Mouse (Mus musculus): ENCODE measurements at regions not wholly inside any gene's neighbourhood (a gene's known extent, or its start where the extent isn't known, plus 50 kb on each side); places are given as distances from the start of the nearest gene placed in this dataset.

DNA sequence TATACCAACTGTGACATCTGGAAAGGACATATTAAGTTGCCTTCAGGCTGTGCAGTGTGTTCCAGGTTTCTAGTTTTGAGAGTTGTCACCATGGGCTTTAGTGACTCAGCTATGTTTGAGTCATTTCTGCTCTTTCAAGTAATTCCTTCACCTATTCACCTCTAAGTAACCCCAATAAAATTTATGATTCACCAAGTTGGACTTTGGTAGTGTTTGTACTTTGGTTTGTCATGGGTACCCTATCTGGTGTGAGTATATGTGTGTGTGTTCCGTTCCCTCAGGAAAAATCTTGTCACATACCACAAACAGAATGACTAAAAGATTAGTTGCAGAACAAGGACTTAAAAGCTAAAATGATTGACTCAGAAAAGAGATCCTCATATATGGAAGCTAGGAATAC is 76.8 kb upstream of the Crbn start:
- whole genome bisulfite sequencing, result 93% methylated on average over 1 of the region's 1 CpGs
- no peak overlapping the region for H3K27ac ChIP-seq (replicated peaks; ENCODE audit: low read depth, low read length)
- H3K36me3 ChIP-seq (ENCODE audit: control insufficient read depth, insufficient read depth, low read length), result no peaks in the 10 kb centered on the region
- H3K4me3 ChIP-seq (replicated peaks; ENCODE audit: low read depth, low read length), result no peak overlapping the region
- DNase-seq, result no peak
- no peak overlapping the region for H3K9ac ChIP-seq (replicated peaks; ENCODE audit: low read length)
- H3K9me3 ChIP-seq (ENCODE audit: control insufficient read depth, low read length), result 0 out of 2 replicates have a peak, but pooled peaks cover 4% of the 10 kb centered on the region
- no peaks in the 10 kb centered on the region for H3K4me1 ChIP-seq (ENCODE audit: control insufficient read depth, insufficient read depth, low read length)
- H3K27me3 ChIP-seq (ENCODE audit: control insufficient read depth, insufficient read depth, low read length), result no peaks in the 10 kb centered on the region
- no peak overlapping the region for H3K4me2 ChIP-seq (ENCODE audit: low read length)
- no peak for ATAC-seq (ENCODE audit: low FRiP score, low TSS enrichment)

DNA sequence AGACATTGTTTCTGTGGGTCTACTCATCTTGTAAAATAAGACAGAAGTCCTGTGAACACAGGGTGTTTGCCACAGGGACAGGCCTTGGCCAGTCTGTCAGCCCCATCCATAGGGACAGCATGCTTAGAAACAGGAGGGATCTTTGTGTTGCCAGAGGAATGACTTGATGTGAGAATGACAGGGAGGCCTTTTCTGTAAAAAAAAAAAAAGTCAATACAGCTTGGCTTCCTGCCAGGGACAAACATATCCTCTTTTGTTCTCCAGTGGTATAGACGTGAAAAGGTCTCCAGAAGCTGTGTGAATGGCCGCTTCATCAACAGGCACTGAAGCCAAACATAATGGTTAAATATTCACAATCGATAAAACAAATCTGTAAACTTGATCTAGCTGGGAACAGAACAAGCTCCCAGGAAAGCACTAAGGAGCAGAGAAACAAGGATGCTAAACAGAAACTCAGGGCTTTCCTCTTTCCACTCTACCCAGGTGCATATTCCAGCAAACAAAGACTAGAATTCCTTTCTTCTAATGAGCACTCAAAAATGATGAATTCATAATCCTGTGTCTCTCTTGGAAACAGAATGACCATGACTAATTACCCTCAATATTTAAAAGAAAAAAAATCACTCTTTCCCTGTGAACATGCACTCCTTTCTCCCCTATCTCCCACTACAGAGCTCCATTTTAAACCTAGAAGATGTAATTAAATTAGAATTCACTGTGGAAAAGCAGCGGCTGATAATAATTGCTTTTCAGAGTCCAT is 92.2 kb upstream of the Crbn start:
- H3K4me1 ChIP-seq (ENCODE audit: control insufficient read depth, insufficient read depth, low read length), result peaks cover 12% of the 10 kb centered on the region; the same call in 1 of the 2 replicates
- no peaks in the 10 kb centered on the region for H3K27me3 ChIP-seq (ENCODE audit: control insufficient read depth, insufficient read depth, low read length)
- H3K9ac ChIP-seq (replicated peaks; ENCODE audit: low read length), result no peak overlapping the region
- 15% methylated on average over 4 of the region's 4 CpGs for WGBS
- peak; percentile 69 for DNase-seq
- ATAC-seq (ENCODE audit: low FRiP score, low TSS enrichment), result peak; percentile 61
- no peak overlapping the region for H3K4me2 ChIP-seq (ENCODE audit: low read length)
- H3K4me3 ChIP-seq (replicated peaks; ENCODE audit: low read depth, low read length), result no peak overlapping the region
- H3K9me3 ChIP-seq (ENCODE audit: control insufficient read depth, low read length), result no peaks in the 10 kb centered on the region
- H3K36me3 ChIP-seq (ENCODE audit: control insufficient read depth, insufficient read depth, low read length), result no peaks in the 10 kb centered on the region
- H3K27ac ChIP-seq (replicated peaks; ENCODE audit: low read depth, low read length), result peak overlapping the region; percentile 58

DNA sequence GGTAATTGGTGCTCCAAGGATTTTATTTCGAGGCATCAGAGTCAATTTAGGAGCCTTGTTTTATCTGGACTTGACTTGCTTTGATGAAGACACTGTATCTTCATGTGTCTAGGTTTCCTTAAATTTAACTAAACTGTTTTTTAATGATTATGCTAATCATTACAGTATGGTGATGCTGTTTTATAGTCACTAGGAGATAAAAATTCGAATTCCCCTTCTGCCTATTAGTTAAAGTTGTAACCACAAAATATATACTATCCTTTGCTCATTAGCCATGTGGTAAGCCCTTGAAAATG is 92.7 kb upstream of the Crbn start:
- no peak for ATAC-seq (ENCODE audit: low FRiP score, low TSS enrichment)
- H3K27ac ChIP-seq (replicated peaks; ENCODE audit: low read depth, low read length), result peak overlapping the region; percentile 58; the same call in 1 of the 2 replicates
- 39% methylated on average over 2 of the region's 2 CpGs for WGBS

DNA sequence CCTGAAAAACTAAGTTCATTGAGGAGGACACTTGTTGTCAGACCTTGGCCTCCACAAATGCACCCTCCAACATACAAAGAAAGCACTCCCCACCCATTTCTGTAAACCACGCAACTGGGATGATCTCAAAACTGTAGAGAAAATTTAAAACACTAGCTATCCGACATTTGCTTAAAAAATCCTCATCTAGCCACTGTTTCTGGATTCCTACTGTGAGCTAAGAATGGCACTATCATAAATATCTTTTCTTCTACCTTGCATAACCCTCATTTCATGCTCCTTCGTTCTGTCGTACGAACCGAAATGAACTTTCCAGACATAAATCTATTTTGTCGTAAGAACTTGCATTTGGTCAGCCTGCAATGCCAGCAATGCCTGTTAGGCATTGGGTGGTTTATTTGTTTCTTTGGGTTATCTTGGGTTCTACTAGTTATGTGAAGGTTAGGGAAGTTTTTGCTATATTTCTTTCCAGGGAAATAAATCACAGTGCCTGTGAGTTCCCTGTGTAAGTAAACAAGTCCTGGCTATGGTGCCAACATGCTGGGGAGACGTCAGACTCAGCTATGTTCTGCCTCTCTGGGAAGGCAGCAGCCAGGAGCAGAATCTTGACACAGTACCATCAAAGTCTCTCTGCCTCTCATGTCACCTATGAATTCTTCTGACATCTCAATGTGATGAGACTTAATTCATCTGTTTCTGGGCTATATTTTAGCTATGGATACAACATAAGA is 104.2 kb upstream of the Crbn start:
- no peak overlapping the region for H3K4me3 ChIP-seq (replicated peaks; ENCODE audit: low read depth, low read length)
- no peaks in the 10 kb centered on the region for H3K9me3 ChIP-seq (ENCODE audit: control insufficient read depth, low read length)
- H3K27me3 ChIP-seq (ENCODE audit: control insufficient read depth, insufficient read depth, low read length), result no peaks in the 10 kb centered on the region
- no peak overlapping the region for H3K4me2 ChIP-seq (ENCODE audit: low read length)
- no peaks in the 10 kb centered on the region for H3K36me3 ChIP-seq (ENCODE audit: control insufficient read depth, insufficient read depth, low read length)
- DNase-seq (no peak), ATAC-seq (ENCODE audit: low FRiP score, low TSS enrichment) (no peak)
- WGBS, result 95% methylated on average over 8 of the region's 8 CpGs
- H3K27ac ChIP-seq (replicated peaks; ENCODE audit: low read depth, low read length), result no peak overlapping the region
- H3K9ac ChIP-seq (replicated peaks; ENCODE audit: low read length), result no peak overlapping the region
- H3K4me1 ChIP-seq (ENCODE audit: control insufficient read depth, insufficient read depth, low read length), result no peaks in the 10 kb centered on the region

More for the DNA sequence above, 92.7 kb upstream of the Crbn start:
- H3K4me3 ChIP-seq (replicated peaks; ENCODE audit: low read depth, low read length), result no peak overlapping the region
- H3K9ac ChIP-seq (replicated peaks; ENCODE audit: low read length), result no peak overlapping the region
- DNase-seq, result no peak
- no peaks in the 10 kb centered on the region for H3K9me3 ChIP-seq (ENCODE audit: control insufficient read depth, low read length)
- peaks cover 12% of the 10 kb centered on the region; the same call in 1 of the 2 replicates for H3K4me1 ChIP-seq (ENCODE audit: control insufficient read depth, insufficient read depth, low read length)
- H3K27me3 ChIP-seq (ENCODE audit: control insufficient read depth, insufficient read depth, low read length), result no peaks in the 10 kb centered on the region
- no peaks in the 10 kb centered on the region for H3K36me3 ChIP-seq (ENCODE audit: control insufficient read depth, insufficient read depth, low read length)
- H3K4me2 ChIP-seq (ENCODE audit: low read length), result no peak overlapping the region

DNA sequence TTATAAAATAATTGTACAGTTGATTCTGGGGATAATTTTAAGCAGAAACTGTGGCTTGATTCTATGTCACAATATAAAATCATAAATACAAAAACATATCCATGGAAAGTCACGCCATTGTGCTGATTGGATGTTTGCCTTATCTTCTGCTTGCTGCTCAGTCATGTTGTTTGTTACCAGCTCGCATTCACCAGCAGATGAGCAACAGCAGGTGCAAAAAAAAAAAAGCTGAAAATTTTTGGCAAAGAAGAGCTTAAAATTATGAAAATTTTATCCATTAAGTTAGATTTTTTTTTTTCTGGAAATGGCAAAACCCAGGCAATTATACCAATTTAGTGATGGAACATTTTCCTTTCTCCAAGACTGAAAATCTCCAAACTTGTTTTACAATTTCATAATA is 115.2 kb upstream of the Crbn start:
- Histone ChIP-seq H3K4me1 (ENCODE audit: control insufficient read depth, insufficient read depth, low read length) (no peaks in the 10 kb centered on the region), H3K27me3 (ENCODE audit: control insufficient read depth, insufficient read depth, low read length) (no peaks in the 10 kb centered on the region), H3K9me3 (ENCODE audit: control insufficient read depth, low read length) (no peaks in the 10 kb centered on the region), H3K4me2 (ENCODE audit: low read length) (no peak overlapping the region), H3K27ac (replicated peaks; ENCODE audit: low read depth, low read length) (no peak overlapping the region), H3K4me3 (replicated peaks; ENCODE audit: low read depth, low read length) (no peak overlapping the region), H3K36me3 (ENCODE audit: control insufficient read depth, insufficient read depth, low read length) (no peaks in the 10 kb centered on the region), H3K9ac (replicated peaks; ENCODE audit: low read length) (no peak overlapping the region)
- no peak for ATAC-seq (ENCODE audit: low FRiP score, low TSS enrichment)
- 90% methylated on average over 2 of the region's 2 CpGs for WGBS
- DNase-seq, result no peak

DNA sequence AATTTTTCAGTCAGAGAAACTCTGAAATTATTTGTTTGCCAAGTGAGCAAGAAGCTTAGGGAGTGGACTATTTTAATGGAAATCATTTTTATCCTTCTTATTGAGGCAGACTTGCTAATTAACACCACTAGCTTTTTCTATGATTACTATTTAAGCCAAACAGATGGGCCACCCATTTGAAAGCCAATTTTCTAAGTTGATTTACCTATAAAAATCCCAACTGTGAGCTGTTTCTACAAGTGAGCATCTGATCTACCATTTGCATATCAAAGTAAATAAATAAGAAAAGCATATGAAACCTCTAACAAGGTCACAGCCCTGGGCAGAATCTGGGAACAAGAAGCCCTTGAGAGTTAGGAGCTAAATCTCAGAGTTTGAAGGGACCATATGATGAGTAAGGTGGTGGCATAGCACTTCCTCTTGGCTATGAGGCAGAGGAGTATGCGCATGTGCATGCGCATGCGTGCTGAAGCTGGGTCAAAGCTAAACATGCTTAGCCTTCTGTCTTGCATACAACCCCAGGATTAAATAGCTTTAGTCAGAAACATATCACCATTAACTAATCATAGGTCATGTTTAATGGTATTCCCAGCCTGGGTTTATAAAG is 116.9 kb upstream of the Crbn start:
- 97% methylated on average over 3 of the region's 3 CpGs for WGBS
- H3K9ac ChIP-seq (replicated peaks; ENCODE audit: low read length), result no peak overlapping the region
- H3K4me3 ChIP-seq (replicated peaks; ENCODE audit: low read depth, low read length), result no peak overlapping the region
- H3K4me1 ChIP-seq (ENCODE audit: control insufficient read depth, insufficient read depth, low read length), result no peaks in the 10 kb centered on the region
- no peaks in the 10 kb centered on the region for H3K36me3 ChIP-seq (ENCODE audit: control insufficient read depth, insufficient read depth, low read length)
- H3K9me3 ChIP-seq (ENCODE audit: control insufficient read depth, low read length), result no peaks in the 10 kb centered on the region
- no peak overlapping the region for H3K4me2 ChIP-seq (ENCODE audit: low read length)
- DNase-seq (no peak), ATAC-seq (ENCODE audit: low FRiP score, low TSS enrichment) (no peak)
- H3K27me3 ChIP-seq (ENCODE audit: control insufficient read depth, insufficient read depth, low read length), result no peaks in the 10 kb centered on the region
- no peak overlapping the region for H3K27ac ChIP-seq (replicated peaks; ENCODE audit: low read depth, low read length)

DNA sequence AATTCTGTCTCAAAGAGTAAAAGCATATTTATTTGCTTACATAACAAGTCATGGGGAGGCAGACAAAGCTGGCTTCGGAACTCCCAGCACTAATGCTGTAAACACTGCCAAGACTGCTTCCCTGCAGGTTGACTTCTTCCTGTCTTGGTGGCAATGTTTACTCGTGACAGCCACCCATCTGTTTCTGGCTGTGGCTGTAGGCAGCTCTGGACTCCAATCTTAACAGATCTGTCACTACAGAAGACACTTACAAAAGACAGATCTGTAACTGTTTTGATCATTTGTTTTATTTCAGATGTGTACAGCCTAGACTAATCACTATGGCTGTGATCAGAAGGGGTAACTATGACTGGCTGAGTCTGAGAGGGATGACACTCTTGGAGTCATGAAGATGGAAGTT is 121.1 kb upstream of the Crbn start:
- no peak for DNase-seq
- H3K4me2 ChIP-seq (ENCODE audit: low read length), result no peak overlapping the region
- H3K36me3 ChIP-seq (ENCODE audit: control insufficient read depth, insufficient read depth, low read length), result no peaks in the 10 kb centered on the region
- no peaks in the 10 kb centered on the region for H3K9me3 ChIP-seq (ENCODE audit: control insufficient read depth, low read length)
- H3K27me3 ChIP-seq (ENCODE audit: control insufficient read depth, insufficient read depth, low read length), result no peaks in the 10 kb centered on the region
- no peak overlapping the region for H3K27ac ChIP-seq (replicated peaks; ENCODE audit: low read depth, low read length)
- no peak overlapping the region for H3K4me3 ChIP-seq (replicated peaks; ENCODE audit: low read depth, low read length)
- H3K4me1 ChIP-seq (ENCODE audit: control insufficient read depth, insufficient read depth, low read length), result no peaks in the 10 kb centered on the region
- no peak overlapping the region for H3K9ac ChIP-seq (replicated peaks; ENCODE audit: low read length)
- ATAC-seq (ENCODE audit: low FRiP score, low TSS enrichment), result no peak
- WGBS, result 63% methylated on average over 2 of the region's 2 CpGs

DNA sequence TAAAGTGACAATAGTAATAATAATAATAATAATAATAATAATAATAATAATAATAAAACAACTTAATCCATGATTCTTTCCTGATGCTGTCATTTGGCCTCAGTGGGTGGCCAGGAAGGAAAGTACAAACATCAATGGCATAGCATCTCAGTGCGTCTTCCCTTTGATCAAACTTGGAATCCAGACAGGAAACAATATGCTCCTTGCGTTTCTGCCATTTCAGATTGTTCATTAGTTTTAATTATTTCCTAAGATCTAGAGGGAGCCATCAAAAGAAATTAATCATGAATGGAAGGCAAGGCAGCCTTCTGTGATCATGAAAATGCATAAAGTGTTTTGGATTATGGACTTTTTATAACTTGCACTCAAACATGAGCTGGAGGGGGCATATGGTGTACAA is 125.6 kb upstream of the Crbn start:
- ATAC-seq (ENCODE audit: low FRiP score, low TSS enrichment) (no peak), DNase-seq (peak; percentile 2)
- 82% methylated on average over 2 of the region's 2 CpGs for WGBS
- no peak overlapping the region for H3K27ac ChIP-seq (replicated peaks; ENCODE audit: low read depth, low read length)
- no peaks in the 10 kb centered on the region for H3K9me3 ChIP-seq (ENCODE audit: control insufficient read depth, low read length)
- no peaks in the 10 kb centered on the region for H3K27me3 ChIP-seq (ENCODE audit: control insufficient read depth, insufficient read depth, low read length)
- no peaks in the 10 kb centered on the region for H3K4me1 ChIP-seq (ENCODE audit: control insufficient read depth, insufficient read depth, low read length)
- H3K4me2 ChIP-seq (ENCODE audit: low read length), result no peak overlapping the region
- no peak overlapping the region for H3K9ac ChIP-seq (replicated peaks; ENCODE audit: low read length)
- H3K36me3 ChIP-seq (ENCODE audit: control insufficient read depth, insufficient read depth, low read length), result no peaks in the 10 kb centered on the region
- H3K4me3 ChIP-seq (replicated peaks; ENCODE audit: low read depth, low read length), result no peak overlapping the region

DNA sequence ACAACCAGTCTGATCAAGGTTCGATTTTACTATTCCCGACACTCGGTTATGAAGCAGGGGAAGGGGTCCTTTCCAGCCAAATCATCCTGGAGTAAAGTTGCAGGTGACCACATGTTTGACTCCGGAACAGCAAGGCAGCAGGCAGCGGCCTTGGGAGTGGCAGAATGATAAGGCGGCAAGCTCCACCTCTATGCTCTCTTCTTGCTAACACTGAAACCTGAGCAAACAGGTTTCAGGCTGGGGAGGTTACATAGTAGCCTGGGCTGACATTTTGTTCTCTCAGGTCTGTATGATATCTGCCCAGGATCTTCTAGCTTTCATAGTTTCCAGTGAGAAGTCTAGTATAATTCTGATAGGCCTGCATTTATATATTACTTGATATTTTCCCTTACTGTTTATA is 133.7 kb upstream of the Crbn start:
- H3K9me3 ChIP-seq (ENCODE audit: control insufficient read depth, low read length), result no peaks in the 10 kb centered on the region
- DNase-seq (no peak), ATAC-seq (ENCODE audit: low FRiP score, low TSS enrichment) (no peak)
- H3K27me3 ChIP-seq (ENCODE audit: control insufficient read depth, insufficient read depth, low read length), result no peaks in the 10 kb centered on the region
- H3K4me3 ChIP-seq (replicated peaks; ENCODE audit: low read depth, low read length), result no peak overlapping the region
- H3K27ac ChIP-seq (replicated peaks; ENCODE audit: low read depth, low read length), result no peak overlapping the region
- H3K4me2 ChIP-seq (ENCODE audit: low read length), result no peak overlapping the region
- 87% methylated on average over 6 of the region's 6 CpGs for WGBS
- no peaks in the 10 kb centered on the region for H3K4me1 ChIP-seq (ENCODE audit: control insufficient read depth, insufficient read depth, low read length)
- no peak overlapping the region for H3K9ac ChIP-seq (replicated peaks; ENCODE audit: low read length)
- no peaks in the 10 kb centered on the region for H3K36me3 ChIP-seq (ENCODE audit: control insufficient read depth, insufficient read depth, low read length)

Measured in midbrain, embryonic 14.5 days (tissue).